Comparison of ENCODE assay signal across 17 mouse cellular contexts in genomic region chr17:55561774-55562173, GRCm38 (mm10).
DNase-seq lines count a peak whose midpoint lies in the region; ATAC-seq and TF ChIP-seq lines count a peak whose summit lies in the region.
"Had no signal": no experiment of that assay in that cellular context is flagged by ENCODE, and none has a peak within 500 bp of the region (broad histone marks: within the 10 kb centered on the region; RNA-seq: fewer than 3 reads in every experiment).

No protein-coding gene starts in this region.

- H3K9ac ChIP-seq in midbrain, postnatal 0 days (replicated peaks; ENCODE audit: low read length, poor library complexity, severe bottlenecking), result no peak overlapping the region
- no peak overlapping the region for H3K9ac ChIP-seq in midbrain, embryonic 14.5 days (replicated peaks; ENCODE audit: low read length)
- H3K9ac ChIP-seq: embryonic facial prominence, embryonic 12.5 days; forebrain, embryonic 13.5 days; forebrain, embryonic 15.5 days had no signal

- no peak overlapping the region for H3K4me3 ChIP-seq in midbrain, postnatal 0 days (ENCODE audit: low read depth, low read length)
- no peak overlapping the region for H3K4me3 ChIP-seq in midbrain, embryonic 14.5 days (replicated peaks; ENCODE audit: low read depth, low read length)
- H3K4me3 ChIP-seq: embryonic facial prominence, embryonic 10.5 days; embryonic facial prominence, embryonic 12.5 days; forebrain, embryonic 13.5 days; forebrain, embryonic 15.5 days had no signal

- H3K4me1 ChIP-seq in midbrain, postnatal 0 days (ENCODE audit: insufficient read depth, low read length), result no peaks in the 10 kb centered on the region
- H3K4me1 ChIP-seq in midbrain, embryonic 14.5 days (ENCODE audit: control insufficient read depth, insufficient read depth, low read length), result no peaks in the 10 kb centered on the region
- H3K4me1 ChIP-seq: embryonic facial prominence, embryonic 10.5 days; embryonic facial prominence, embryonic 12.5 days; forebrain, embryonic 13.5 days; forebrain, embryonic 15.5 days had no signal

- 66% methylated on average over 2 of the region's 2 CpGs for WGBS in midbrain, postnatal 0 days
- WGBS in midbrain, embryonic 14.5 days, result 72% methylated on average over 2 of the region's 2 CpGs

- H3K27ac ChIP-seq in midbrain, postnatal 0 days (ENCODE audit: low read depth, low read length), result no peak overlapping the region
- H3K27ac ChIP-seq in midbrain, embryonic 14.5 days (replicated peaks; ENCODE audit: low read depth, low read length), result no peak overlapping the region
- H3K27ac ChIP-seq: embryonic facial prominence, embryonic 10.5 days; embryonic facial prominence, embryonic 12.5 days; forebrain, embryonic 13.5 days; forebrain, embryonic 15.5 days had no signal

- no peaks in the 10 kb centered on the region for H3K36me3 ChIP-seq in midbrain, postnatal 0 days (ENCODE audit: insufficient read depth, low read length)
- no peaks in the 10 kb centered on the region for H3K36me3 ChIP-seq in midbrain, embryonic 14.5 days (ENCODE audit: control insufficient read depth, insufficient read depth, low read length)
- H3K36me3 ChIP-seq: embryonic facial prominence, embryonic 10.5 days; embryonic facial prominence, embryonic 12.5 days; forebrain, embryonic 15.5 days had no signal

- peak; percentile 73 for ATAC-seq in frontal cortex, adult (ENCODE audit: low TSS enrichment)
- ATAC-seq in midbrain, postnatal 0 days (ENCODE audit: low FRiP score), result no peak
- ATAC-seq in midbrain, embryonic 14.5 days (ENCODE audit: low FRiP score, low TSS enrichment), result no peak
- ATAC-seq: forebrain, embryonic 13.5 days; forebrain, embryonic 15.5 days had no signal

- no peaks in the 10 kb centered on the region for H3K9me3 ChIP-seq in midbrain, postnatal 0 days (ENCODE audit: low read length)
- H3K9me3 ChIP-seq in midbrain, embryonic 14.5 days (ENCODE audit: control insufficient read depth, low read length), result no peaks in the 10 kb centered on the region
- H3K9me3 ChIP-seq: embryonic facial prominence, embryonic 10.5 days; embryonic facial prominence, embryonic 12.5 days; forebrain, embryonic 13.5 days; forebrain, embryonic 15.5 days had no signal

- no peaks in the 10 kb centered on the region for H3K27me3 ChIP-seq in midbrain, postnatal 0 days (ENCODE audit: insufficient read depth, low read length)
- no peaks in the 10 kb centered on the region for H3K27me3 ChIP-seq in midbrain, embryonic 14.5 days (ENCODE audit: control insufficient read depth, insufficient read depth, low read length)
- H3K27me3 ChIP-seq: embryonic facial prominence, embryonic 12.5 days; forebrain, embryonic 13.5 days; forebrain, embryonic 15.5 days had no signal

- TF ChIP-seq CTCF in midbrain, postnatal 0 days (IDR thresholded peaks at IDR 0.05), result no peak

- no peak for DNase-seq in frontal cortex, postnatal 14 days (ENCODE audit: low spot score in 2 of 2)
- DNase-seq in midbrain, postnatal 0 days (ENCODE audit: low spot score), result peak; percentile 1
- no peak for DNase-seq in midbrain, embryonic 14.5 days
- DNase-seq in neural tube, embryonic 10.5 days (ENCODE audit: extremely low spot score, low spot score), result no peak
- DNase-seq: adrenal gland, adult 2 months; adrenal gland, postnatal 10 days; adrenal gland, postnatal 25 days; cerebellum, adult 11-12 months; cerebellum, adult 2 months; cerebellum, adult 9-10 months; cerebellum, postnatal 10 days; cerebellum, postnatal 25 days had no signal

- no peak overlapping the region for H3K4me2 ChIP-seq in midbrain, postnatal 0 days (ENCODE audit: low read depth, low read length, poor library complexity, severe bottlenecking)
- H3K4me2 ChIP-seq in midbrain, embryonic 14.5 days (ENCODE audit: low read length), result no peak overlapping the region
- H3K4me2 ChIP-seq: embryonic facial prominence, embryonic 12.5 days; forebrain, embryonic 13.5 days; forebrain, embryonic 15.5 days had no signal
